Mouse (Mus musculus) neural tube, embryonic 11.5 days (tissue): Measurements from ENCODE around the gene Bhlhe23. TPM values are rescaled to one million over a fixed set of nuclear protein-coding genes. Genes with fewer than 3 reads are reported as not detected.
A peak's percentile ranks its signal among the peaks of the same experiment; 100 is the strongest.

Experiments used
- ATAC-seq: fragments of 200-750 bp; cut with Nextera tagmentation; 2 replicates; pipeline ENCODE4 v1.8.0; 2017; ENCODE audit warnings: moderate number of reproducible peaks, mild to moderate bottlenecking, moderate TSS enrichment, moderate library complexity; ENCODE audit not compliant: insufficient read depth, low FRiP score, low TSS enrichment
- DNase-seq: peaks from one replicate; pipeline ENCODE4 v3.0.0-alpha.2; 2015; ENCODE audit warnings: low spot score
- H3K27ac ChIP-seq: fragments of 300-500 bp; sonication (generic); 2 replicates; pipeline ENCODE4 v1.5.1; 2014; ENCODE audit warnings: low read depth, mild to moderate bottlenecking, low read length
- H3K27me3 ChIP-seq: fragments of 300-500 bp; sonication (generic); 2 replicates; pipeline ENCODE4 v1.6.1; 2014; ENCODE audit warnings: mild to moderate bottlenecking, low read length, mixed read lengths; ENCODE audit not compliant: control insufficient read depth, insufficient read depth
- H3K36me3 ChIP-seq: fragments of 300-500 bp; sonication (generic); 2 replicates; pipeline ENCODE4 v1.6.1; 2014; ENCODE audit warnings: mild to moderate bottlenecking, low read length, moderate library complexity, mixed read lengths; ENCODE audit not compliant: control insufficient read depth, insufficient read depth
- H3K4me1 ChIP-seq: fragments of 300-500 bp; sonication (generic); 2 replicates; pipeline ENCODE4 v1.6.1; 2014; ENCODE audit warnings: low read length, mixed read lengths; ENCODE audit not compliant: control insufficient read depth, insufficient read depth
- H3K4me2 ChIP-seq: fragments of 300-500 bp; sonication (generic); 2 replicates; pipeline ENCODE4 v1.6.1; 2014; ENCODE audit warnings: low read depth, mild to moderate bottlenecking, moderate library complexity
- H3K4me3 ChIP-seq: fragments of 300-500 bp; sonication (generic); 2 replicates; pipeline ENCODE4 v1.5.1; 2014; ENCODE audit warnings: low read depth, low read length
- H3K9ac ChIP-seq: fragments of 300-500 bp; sonication (generic); 2 replicates; pipeline ENCODE4 v1.6.1; 2014; ENCODE audit warnings: mild to moderate bottlenecking, low read length
- H3K9me3 ChIP-seq: fragments of 300-500 bp; sonication (generic); 2 replicates; pipeline ENCODE4 v1.6.1; 2016; ENCODE audit warnings: low read length; ENCODE audit not compliant: control insufficient read depth
- whole genome bisulfite sequencing: fragments of 180-500 bp; shearing (Covaris S2); extraction: QIAGEN DNeasy Blood & Tissue Kit; methylation state at CpG from one replicate; pipeline ENCODE4 v1.1.7; 2014; 5-methylcytosine and 5-hydroxymethylcytosine counted together
- polyA plus RNA-seq: library from polyadenylated mRNA; unstranded; fragments of >200 nt; fragmentation: Nextera tagmentation; extraction: Ambion mirVana; gene quantifications from 2 replicates; pipeline ENCODE4 v1.2.1, GENCODE M21; 2014

The Bhlhe23 gene
- polyA plus RNA-seq, 1 experiment from 2014 or later = 4.9 TPM

DNA sequence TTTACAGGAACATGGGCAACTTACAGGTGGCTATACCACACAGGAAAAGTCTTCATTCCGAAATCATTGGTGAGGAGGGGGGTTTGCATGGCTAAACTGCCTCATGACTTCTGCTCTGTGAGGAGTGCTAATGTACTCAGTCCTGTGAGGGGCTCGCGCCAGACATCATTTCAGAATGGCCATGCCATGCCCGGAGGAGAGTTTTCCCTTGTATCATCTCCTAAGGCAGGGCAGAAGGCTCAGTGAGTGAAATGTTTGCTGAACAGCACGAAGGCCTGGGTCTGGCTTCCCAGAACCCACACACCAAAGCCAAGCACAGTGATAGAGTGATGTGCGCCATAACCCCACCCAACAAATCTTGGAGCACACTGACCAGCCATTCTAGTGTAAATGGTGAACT lies 33.9 kb downstream of the Bhlhe23 start:
- Histone ChIP-seq H3K9ac (no peak overlapping the region), H3K9me3 (no peaks in the 10 kb centered on the region), H3K27me3 (no peaks in the 10 kb centered on the region), H3K27ac (no peak overlapping the region), H3K4me2 (no peak overlapping the region), H3K4me1 (peaks cover 5% of the 10 kb centered on the region; the same call in 1 of the 2 replicates), H3K4me3 (no peak overlapping the region), H3K36me3 (no peaks in the 10 kb centered on the region)
- ATAC-seq (no peak), DNase-seq (no peak)
- WGBS = 89% methylated on average over 6 of the region's 6 CpGs

DNA sequence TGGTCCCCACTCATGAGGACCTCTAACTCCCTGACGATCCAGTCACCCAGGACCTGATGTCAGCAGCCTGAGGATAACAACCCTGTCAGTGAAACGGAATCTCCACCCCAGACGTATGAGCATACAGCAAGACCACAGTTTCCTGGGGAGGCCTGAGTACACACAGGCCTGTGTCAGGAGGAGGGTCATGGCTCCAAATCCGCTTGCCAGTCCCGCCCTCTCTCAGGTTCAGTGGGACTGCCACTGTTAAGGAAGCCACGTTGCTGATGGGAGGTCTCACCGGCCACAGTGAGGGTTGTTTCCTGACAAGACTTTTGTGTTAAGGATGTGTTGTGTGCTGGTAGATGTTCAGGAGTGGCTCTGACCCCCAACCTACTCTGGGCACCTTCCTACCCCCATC lies 35.3 kb downstream of the Bhlhe23 start:
- H3K4me1 ChIP-seq = no peaks in the 10 kb centered on the region
- H3K4me2 ChIP-seq = no peak overlapping the region
- H3K4me3 ChIP-seq = no peak overlapping the region
- H3K27me3 ChIP-seq = no peaks in the 10 kb centered on the region
- ATAC-seq = no peak
- no peaks in the 10 kb centered on the region for H3K36me3 ChIP-seq
- 78% methylated on average over 7 of the region's 7 CpGs for WGBS
- no peak overlapping the region for H3K9ac ChIP-seq
- no peak overlapping the region for H3K27ac ChIP-seq
- peak; percentile 2 for DNase-seq
- no peaks in the 10 kb centered on the region for H3K9me3 ChIP-seq

DNA sequence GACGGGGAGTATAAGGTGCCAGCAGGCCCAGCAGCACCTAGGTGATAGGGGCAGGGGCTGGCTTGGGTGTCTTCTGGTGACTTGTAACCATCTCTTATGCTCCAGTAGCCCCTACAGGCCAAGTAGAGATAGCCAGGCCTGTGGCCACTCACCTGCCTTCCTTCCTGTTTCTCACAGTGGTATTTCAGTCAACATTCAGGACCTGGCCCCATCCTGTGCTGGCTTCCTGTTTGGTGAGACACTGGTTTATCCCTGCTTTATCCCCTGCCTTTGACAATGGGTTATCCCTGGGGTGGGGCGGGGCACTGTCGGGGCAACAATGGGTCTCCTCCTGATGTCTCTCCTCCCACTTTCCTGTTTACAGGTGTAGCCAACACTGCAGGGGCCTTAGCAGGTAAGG lies 36.4 kb downstream of the Bhlhe23 start:
- Histone ChIP-seq H3K4me1 (no peaks in the 10 kb centered on the region), H3K27me3 (no peaks in the 10 kb centered on the region), H3K4me3 (no peak overlapping the region), H3K9me3 (no peaks in the 10 kb centered on the region), H3K27ac (no peak overlapping the region), H3K4me2 (no peak overlapping the region), H3K9ac (no peak overlapping the region), H3K36me3 (no peaks in the 10 kb centered on the region)
- ATAC-seq (no peak), DNase-seq (no peak)
- WGBS = 34% methylated on average over 3 of the region's 3 CpGs

GRCm38 (mm10) chr2:180737984-180738383 lies 38.7 kb downstream of the Bhlhe23 start:
- no peak for DNase-seq
- Histone ChIP-seq H3K36me3 (no peaks in the 10 kb centered on the region), H3K4me2 (no peak overlapping the region), H3K9me3 (no peaks in the 10 kb centered on the region), H3K27ac (no peak overlapping the region), H3K9ac (no peak overlapping the region), H3K27me3 (no peaks in the 10 kb centered on the region), H3K4me3 (no peak overlapping the region), H3K4me1 (no peaks in the 10 kb centered on the region)
- no peak for ATAC-seq
- WGBS = 78% methylated on average over 2 of the region's 2 CpGs

DNA sequence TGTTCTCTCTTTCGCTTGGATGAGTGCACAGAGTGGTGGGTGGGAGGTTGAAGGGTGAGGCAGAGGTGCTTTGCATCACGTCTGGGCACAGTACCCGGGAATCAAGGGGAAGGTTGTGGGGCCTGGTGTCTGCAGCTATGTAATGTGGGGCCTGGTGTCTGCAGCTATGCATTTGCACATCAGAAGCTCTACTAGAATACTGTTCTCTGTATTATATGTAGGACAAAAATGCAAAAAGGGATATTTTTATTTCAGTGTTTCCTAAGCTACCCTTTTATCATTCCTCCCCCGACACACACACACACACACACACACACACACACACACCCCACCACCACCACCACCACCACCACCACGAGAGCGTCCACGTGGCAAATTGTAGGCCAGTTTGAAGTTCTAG lies 41.5 kb downstream of the Bhlhe23 start:
- no peaks in the 10 kb centered on the region for H3K4me1 ChIP-seq
- no peaks in the 10 kb centered on the region for H3K27me3 ChIP-seq
- DNase-seq (no peak), ATAC-seq (no peak)
- no peak overlapping the region for H3K4me3 ChIP-seq
- no peak overlapping the region for H3K27ac ChIP-seq
- H3K36me3 ChIP-seq = no peaks in the 10 kb centered on the region
- H3K4me2 ChIP-seq = no peak overlapping the region
- no peaks in the 10 kb centered on the region for H3K9me3 ChIP-seq
- no peak overlapping the region for H3K9ac ChIP-seq
- 87% methylated on average over 7 of the region's 7 CpGs for WGBS

- ATAC-seq (no peak), DNase-seq (no peak)
- WGBS = 67% methylated on average over 6 of the region's 6 CpGs
- H3K9me3 ChIP-seq = no peaks in the 10 kb centered on the region
- H3K4me1 ChIP-seq = no peaks in the 10 kb centered on the region
- no peak overlapping the region for H3K27ac ChIP-seq
- no peaks in the 10 kb centered on the region for H3K36me3 ChIP-seq
- H3K27me3 ChIP-seq = no peaks in the 10 kb centered on the region
- H3K9ac ChIP-seq = no peak overlapping the region
- no peak overlapping the region for H3K4me3 ChIP-seq
- H3K4me2 ChIP-seq = no peak overlapping the region
Observed at GRCm38 (mm10) chr2:180731984-180732383, 44.7 kb downstream of the Bhlhe23 start.

DNA sequence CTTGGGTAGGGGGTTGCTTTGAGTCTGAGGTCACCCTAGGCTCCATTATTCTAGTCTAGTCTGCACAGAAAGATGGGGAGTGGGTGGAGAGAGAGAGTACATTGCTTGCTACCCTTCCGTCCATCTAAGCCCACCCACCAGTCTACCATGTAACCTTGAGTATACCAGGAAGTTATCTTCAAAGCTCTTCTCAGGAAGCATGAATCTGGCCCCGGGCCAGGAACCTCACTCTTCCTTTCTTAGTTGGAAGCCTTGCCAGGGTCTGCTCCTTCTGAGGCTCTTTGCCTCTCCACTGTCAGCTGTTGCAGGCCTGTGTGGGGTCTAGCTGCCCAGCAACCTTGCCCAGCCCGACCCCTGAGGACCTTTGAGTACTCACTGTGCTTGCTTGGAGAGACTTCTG lies 45.7 kb downstream of the Bhlhe23 start:
- Histone ChIP-seq H3K4me3 (no peak overlapping the region), H3K27ac (no peak overlapping the region), H3K9me3 (no peaks in the 10 kb centered on the region), H3K4me1 (no peaks in the 10 kb centered on the region), H3K9ac (no peak overlapping the region), H3K27me3 (no peaks in the 10 kb centered on the region), H3K36me3 (no peaks in the 10 kb centered on the region), H3K4me2 (no peak overlapping the region)
- no peak for DNase-seq
- ATAC-seq = no peak
- 70% methylated on average over 3 of the region's 3 CpGs for WGBS

GRCm38 (mm10) chr2:180727613-180728021 lies 49.1 kb downstream of the Bhlhe23 start:
- no peaks in the 10 kb centered on the region for H3K4me1 ChIP-seq
- ATAC-seq (no peak), DNase-seq (no peak)
- H3K4me3 ChIP-seq = no peak overlapping the region
- no peaks in the 10 kb centered on the region for H3K9me3 ChIP-seq
- H3K27ac ChIP-seq = no peak overlapping the region
- H3K27me3 ChIP-seq = no peaks in the 10 kb centered on the region
- 47% methylated on average over 4 of the region's 4 CpGs for WGBS
- H3K9ac ChIP-seq = no peak overlapping the region
- peaks cover 4% of the 10 kb centered on the region; the same call in 1 of the 2 replicates for H3K36me3 ChIP-seq
- no peak overlapping the region for H3K4me2 ChIP-seq

- DNase-seq (no peak), ATAC-seq (no peak)
- Histone ChIP-seq H3K9me3 (no peaks in the 10 kb centered on the region), H3K4me2 (no peak overlapping the region), H3K9ac (no peak overlapping the region), H3K27me3 (no peaks in the 10 kb centered on the region), H3K4me3 (no peak overlapping the region), H3K4me1 (no peaks in the 10 kb centered on the region), H3K27ac (no peak overlapping the region), H3K36me3 (peaks cover 8% of the 10 kb centered on the region)
- 78% methylated on average over 6 of the region's 6 CpGs for WGBS
Observed at GRCm38 (mm10) chr2:180726658-180727442, 49.9 kb downstream of the Bhlhe23 start.
